Mouse (Mus musculus) retina, postnatal 7 days (tissue): ENCODE measurements around the gene Steap1.

Experiments used
- DNase-seq: peaks from one replicate; pipeline ENCODE4 v3.0.0-alpha.2; 2012; ENCODE audit warnings: low read depth, low spot score

Gene Steap1

DNA sequence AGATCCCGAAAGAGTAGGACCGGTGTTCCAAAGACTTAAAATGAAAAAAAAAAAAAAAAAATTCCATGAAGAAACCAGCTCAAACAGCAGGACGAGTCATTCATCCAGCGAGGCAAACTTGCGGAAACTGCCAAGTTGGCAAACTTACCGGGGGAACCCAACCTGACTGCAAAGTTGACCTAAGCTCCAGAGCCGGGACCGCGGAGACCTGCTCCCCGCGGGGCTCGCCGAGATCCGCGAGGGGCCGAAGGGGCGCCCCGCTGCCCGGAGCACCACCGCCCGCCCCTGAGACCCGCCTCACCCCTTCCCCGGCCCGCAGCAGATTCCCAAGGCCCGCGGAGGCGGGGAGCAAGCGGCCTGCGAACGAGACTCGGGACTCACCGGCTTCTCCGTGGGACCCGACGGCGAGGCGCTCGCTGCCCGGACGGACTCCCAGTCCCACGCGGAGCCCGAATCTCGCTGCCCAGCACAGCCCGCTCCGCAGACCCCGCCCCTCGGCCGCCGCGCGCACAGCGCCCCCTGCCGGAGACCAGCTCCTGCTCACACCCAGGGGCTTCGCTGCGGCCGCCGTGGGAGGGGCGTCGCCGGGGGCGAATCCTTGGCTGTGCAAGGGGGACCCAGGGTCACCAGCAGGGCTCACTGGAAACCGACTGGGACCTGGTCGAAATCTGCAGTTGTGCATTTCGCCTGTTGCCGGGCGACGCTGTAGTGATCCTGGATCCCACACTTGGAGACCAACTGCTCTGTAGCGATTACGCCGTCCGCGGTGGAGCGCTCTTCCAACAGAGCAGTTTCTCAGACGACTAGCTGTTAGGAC, at the start of gene Steap1:
Steap1 (minus strand) TSS at position 461 of the 817 bp plus-strand sequence.
- peak; percentile 73 for DNase-seq

DNA sequence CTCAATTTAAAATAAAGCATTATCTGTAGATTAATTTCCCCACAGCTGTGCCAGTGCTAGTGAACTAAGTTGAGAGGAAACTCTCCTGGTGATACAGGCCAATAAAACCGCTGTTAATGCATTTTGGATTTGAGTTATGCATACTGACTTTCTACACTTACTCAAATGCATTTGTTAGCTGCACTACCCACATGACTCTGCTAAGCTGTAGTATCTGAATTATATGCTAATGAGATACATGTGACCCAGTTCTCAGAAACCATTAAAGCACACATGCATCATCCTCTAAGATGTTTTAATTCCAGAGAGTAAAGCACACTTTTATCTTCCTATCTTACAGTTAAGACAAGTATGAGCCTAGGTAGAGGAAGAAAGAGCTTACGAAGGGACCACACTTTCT, 38.0 kb upstream of the Steap1 start:
- no peak for DNase-seq

DNA sequence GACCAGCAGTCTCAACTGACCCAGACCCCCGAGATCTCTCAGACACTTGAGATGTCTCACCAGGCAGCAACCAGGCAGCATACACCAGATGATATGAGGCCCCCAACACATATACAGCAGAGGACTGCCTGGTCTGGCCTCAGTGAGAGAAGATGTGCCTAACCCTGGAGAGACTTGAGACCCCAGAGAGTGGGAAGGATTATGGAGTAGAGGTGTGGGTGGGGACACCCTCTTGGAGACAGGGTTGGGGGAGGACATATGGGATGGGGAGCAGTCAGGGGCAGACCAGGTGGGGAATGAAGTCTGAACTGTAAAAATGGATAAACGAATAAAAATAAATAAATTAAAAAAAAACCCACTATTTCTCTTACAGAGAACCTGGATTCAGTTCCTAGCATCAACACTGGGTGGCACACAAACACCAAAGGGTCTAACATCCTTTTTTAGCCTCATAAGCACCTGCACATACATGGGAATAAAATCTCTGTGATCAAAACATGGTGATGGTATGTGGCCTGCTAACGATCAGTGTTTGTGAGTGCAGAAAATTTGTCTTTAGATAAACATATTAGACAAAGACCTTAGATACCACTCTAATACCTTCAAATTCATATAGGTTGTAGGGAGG, 7.4 kb upstream of the Steap1 start:
- peak; percentile 5 for DNase-seq

DNA sequence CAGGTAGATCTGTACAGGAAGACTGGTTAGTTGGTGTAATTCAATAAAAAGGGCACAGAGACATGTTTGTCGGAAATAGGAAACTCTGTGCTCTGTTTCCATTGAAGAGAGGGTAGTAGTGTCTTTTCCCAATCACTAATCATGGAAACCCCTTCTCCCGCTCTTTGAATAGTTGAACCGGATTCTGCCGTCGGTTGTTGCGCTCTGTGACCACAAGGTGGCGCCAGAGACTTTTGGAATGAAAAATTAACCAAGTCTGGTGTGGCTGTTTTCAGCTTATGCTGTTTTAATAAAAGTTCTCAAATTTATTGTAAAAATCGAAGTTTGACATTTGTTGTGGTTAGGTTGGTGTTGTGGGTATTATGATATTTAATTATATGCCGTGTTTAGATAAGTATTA, 5.9 kb upstream of the Steap1 start:
- peak; percentile 57 for DNase-seq

DNA sequence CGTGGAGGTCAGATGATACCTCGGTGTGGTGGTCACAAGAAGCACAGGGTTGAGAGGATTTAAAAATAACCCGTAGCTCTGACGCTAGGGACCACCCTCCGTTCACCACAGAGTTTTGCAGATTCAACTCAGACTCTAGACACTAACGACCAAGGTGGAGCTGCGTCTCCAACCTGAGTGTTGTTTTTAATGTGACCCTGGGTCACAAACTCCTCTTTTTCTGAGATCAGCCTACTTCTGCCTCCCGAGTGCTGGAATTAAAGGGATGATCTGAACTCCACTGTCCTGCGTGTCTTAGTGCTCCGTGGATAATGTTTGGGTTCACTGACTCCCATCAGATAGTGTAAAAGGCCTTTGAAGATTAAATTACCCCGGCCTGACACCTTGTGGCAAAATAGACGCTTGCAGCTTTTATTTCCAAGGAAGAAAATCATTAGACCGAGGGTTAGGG, 671 bp upstream of the Steap1 start:
- peak; percentile 43 for DNase-seq

DNA sequence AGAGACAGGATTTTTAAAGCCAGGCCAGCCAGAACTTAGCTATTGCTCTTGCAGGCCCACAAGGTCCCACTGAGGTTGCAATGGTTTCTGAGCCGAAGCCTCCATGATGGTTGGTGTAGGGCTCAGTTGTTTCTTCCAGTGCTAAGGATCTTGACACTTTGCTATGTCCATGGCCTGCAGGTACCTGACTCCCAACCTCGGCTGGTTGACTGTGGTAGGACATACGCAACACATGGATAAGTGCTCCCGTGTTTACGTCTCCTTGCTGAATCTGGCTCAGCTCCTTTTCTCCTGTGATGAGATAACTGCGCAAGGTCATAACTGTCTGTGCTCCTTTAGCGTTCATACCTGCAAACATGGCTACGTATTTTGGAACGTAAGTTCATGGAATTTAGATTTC, 14.7 kb downstream of the Steap1 start:
- DNase-seq, result no peak

DNA sequence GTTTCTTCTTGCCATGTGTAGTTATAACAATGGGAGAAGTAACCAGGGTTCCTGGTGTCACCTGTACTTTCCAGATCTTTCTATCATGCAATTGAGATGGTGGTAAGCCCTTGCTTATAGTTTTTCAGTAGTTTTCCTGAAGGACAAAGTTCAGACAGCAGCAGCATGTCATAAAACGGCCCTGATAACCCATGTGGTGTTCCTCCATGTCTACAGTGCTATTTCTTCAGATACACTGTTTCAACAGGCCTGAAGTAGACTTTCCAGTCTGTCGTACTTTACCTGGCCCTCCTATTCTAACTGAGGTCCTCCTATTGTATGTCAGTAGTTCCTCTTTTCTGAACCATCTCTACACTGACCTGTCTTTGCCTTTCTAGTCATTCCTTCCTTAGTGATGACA, 16.3 kb downstream of the Steap1 start:
- DNase-seq, result no peak

DNA sequence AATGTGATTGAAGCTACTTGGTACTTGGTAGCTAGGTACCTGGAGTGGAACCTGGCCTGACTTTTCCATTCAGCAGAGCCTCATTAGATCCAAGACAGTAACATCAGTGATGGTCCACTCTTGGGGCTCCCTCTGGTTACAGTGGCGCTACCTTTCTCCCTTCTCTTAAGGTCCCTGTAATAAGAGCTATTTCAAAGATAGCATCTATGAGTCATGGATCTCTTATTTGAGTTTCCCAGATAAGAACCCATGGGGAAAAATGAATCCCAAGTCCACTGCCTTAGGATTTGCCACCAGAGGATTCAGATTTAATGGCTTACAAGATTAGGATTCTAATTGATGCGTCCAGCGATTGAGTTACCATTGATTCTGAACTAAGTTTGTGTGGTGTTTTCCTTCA, 16.9 kb downstream of the Steap1 start:
- DNase-seq, result no peak

DNA sequence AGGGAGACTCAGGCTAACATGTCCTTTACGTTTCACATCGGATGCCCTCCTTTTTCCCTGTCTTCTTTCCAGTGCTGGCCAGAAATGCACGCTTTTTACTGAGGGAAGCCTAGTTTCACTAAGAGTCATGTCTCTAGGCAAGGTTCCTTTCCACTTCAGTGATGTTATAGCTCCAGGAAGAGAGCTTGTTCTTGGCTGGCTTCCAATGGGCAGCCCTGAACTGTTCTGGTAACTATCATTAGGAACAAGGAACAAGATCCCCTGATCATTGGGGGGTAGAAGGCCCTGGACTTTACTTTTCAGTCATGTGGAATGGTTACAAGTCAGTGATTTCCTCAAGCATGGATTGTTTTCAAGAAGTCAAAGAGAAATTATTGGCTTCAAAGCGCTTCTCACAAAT, 19.2 kb downstream of the Steap1 start:
- DNase-seq, result no peak

DNA sequence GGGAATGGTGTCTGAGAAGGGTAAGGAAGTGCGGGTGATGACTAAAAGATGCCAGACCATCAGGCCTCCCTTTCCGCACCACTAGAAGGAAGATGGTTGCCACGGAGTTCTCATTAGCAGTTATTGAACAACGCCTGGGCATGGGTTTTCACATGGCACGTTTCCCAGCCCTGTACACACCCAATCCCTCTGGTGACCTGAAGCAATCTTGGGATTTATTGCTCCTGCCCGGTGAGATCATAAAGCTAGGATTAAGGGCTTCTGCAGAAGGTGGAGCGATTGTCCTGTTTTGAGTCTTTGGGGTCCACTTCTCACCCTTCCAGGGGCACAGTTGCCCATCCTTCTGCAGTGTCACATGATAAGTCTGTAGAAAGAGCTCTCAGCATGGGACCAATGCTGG, 26.9 kb downstream of the Steap1 start:
- DNase-seq, result no peak

DNA sequence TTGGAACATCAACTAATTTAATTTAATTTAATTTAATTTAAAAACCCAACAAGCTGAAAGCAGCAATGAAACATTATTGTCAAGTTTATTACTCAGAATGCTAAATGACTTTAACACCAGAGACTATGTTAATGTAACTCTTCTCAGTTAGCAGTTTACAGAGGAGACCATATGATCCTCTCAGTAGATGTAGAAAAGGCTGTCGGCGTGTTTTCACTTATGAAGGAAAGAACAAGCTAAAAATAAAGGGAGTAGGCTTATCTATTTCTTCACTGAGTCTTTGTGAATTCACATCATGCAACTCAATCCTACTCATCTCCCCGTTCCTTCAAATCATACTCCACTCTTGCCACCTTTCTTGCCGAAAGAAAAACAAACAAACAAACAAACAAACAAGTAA, 38.1 kb downstream of the Steap1 start:
- no peak for DNase-seq

DNA sequence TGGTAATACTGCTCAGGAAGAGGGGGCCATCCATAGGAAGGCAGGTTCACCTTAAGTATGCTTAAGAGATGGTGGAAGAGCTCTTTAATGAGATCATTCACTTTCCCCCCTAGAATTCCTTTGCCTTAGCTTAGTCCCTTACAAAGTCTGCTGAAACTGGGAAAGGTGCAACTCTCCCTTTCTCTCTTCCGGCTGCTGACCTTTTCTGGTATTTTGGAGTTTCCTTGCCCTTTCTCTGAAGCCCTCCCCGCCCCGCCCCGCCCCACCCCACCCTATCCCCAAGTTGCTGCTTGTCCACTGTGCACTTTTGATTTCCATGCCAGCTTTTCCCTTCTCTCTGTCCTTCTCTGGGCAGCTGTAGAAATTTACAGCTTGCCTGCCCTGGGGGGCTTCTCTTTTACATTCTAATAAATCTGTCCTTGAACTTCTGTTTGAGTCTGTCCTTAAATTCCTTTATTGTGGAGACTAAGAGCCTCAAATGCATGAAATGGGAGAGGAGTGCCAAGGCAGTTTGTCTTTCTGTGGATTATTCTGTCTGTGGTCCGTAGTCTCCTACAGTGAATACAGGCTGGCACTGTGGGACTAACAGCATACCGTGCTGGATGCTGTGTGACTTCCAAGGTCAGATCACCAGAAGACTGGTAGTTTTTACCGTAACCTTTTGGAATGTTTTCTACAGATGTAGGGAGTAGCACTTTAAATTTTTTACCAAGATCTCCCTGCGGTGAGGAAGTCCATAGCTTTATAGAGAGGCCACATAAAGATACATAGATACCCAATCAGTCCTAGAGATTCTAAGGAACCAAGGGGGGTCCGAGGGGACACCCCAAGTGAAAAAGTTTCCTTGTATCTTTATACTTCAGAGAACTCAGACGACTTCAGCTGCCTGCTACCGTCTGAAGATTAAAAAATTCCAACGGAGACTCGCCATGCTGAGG, 41.5 kb downstream of the Steap1 start:
- DNase-seq, result no peak

DNA sequence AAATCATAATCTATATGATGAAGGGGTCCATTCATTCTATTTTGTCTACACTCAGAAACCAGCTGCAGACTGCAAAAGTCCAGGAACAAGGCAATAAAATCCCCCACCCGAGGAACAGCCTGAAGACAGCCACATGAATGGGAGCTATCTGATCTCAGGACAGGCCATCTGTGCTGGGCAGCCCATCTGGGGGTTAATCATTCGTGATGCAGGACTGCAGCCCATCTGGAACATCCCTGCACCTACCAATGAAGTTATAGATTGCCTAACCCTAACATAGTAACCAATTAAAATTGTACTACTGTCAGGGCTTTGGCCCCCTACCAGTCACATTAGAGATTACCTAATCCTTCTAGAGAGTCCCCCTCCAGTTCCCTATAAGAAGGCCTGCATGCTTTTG, 44.1 kb downstream of the Steap1 start:
- no peak for DNase-seq

DNA sequence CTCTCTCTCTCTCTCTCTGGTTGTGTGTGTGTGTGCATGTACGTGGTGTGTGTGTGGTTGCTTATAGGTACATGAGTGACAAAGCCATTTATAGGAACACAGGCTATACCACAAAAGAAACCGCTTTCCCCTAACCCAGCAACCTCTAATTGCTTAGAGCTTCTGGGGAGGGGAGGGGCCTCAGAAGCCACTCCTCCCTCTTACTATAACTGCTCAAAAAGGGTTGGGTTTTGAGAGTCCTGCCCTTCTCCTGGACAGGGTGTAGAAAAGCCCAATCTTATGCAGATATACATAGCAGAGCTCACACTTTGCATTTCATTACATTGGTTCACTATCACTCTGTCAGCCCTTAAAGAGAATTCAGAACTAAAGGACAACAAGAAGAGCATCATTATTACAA, 48.7 kb downstream of the Steap1 start:
- no peak for DNase-seq

DNA sequence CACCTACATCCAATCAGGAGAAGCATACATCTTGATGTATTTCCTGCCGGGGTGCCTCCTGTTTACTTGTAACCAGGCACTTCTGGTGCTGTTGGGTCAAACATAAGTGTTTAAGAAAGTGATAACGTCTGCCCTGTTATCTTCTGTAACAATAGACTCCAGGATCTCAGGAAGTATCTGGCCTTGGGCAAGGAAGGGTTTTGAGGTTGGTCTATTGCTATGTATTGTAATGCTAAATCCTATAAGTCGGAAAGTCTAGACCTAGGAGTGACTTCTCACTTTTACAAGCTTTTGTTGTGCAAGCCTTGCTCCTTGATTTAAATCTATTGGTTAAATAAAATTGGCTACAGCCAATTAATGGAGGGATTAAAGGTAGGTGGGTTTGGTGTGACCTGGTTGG, 50.3 kb downstream of the Steap1 start:
- no peak for DNase-seq

DNA sequence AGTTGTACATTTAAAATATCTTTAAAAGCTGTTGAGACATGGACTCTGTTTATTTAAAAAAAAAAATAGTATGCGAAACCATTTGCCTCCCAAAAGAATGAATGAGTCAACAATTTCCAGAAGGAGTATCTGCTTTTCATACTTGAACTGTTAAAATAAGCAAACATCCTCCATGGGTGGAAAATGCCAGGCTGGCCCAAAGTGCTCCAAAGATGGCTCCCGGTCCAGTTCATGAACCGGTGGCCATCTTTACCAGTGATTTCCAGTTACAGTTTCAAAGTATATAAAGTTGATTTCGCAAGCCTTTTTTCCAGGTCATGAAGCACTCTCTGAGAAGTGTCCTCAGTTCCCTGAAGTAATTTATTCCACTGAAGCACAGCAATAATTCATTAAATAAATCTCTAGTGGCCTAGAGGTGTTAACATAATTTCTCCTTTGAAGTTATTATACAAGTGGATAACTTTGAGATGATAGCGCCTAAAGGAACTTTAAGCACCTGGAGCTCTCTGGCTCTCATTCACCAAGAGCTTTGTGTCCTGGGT, 53.7 kb downstream of the Steap1 start:
- DNase-seq, result no peak

DNA sequence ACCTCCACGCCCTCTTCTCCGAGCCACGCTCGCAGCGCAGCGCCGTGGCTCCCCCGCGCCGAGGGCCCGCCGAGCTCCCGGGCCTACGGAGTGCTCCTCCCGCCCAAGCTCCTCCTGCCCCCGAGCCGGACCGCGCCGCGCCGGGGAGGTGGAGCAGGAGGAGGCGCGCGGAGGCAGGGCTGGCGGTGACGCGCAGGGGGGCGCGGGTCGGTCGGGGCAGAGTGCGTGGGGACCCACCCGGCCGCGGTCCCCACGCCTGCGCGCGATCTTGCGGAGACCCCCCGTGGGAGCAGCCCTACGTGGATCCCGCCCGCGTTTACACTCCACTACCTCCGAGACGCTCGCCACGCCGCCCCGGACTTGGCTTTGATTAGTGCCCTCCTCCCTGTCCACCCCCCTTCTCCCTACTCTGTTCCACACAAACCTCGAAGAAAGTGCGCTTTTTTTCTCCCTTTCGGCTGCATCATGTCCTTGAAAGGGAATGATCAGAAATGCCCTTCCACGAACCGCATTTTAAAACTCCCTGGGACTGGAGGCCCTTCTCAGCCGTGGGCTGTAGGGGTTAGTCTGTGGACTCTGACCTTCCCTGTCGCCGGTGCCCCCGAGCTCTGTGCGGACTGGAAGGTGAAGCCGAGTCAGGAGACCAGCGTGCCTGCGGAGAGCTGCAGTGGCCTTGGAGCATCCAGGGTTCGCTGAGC, 55.0 kb downstream of the Steap1 start, which contains the start of gene Steap2:
Steap2 (minus strand) TSS at position 623 of the 698 bp plus-strand sequence.
- peak; percentile 42 for DNase-seq

DNA sequence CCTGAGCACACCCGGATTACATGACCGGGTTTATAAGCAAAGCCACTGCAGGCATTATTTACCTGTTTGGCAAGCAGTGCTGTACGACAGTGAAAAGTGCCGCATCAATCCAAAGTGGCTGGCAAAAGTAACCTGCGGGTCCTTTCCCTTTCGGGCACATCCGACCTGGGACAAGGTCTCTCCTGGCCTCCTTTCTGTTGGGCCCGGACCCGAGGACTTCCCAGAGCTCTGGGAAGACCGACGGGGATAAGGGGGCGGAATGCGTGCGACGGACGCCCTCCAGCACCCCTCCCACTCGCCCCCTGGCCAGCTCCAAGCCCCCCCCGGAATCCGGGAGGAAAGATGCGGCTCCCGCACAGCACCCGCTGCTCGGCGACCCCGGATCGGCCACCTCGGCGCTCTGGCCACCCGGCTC, 55.6 kb downstream of the Steap1 start:
- DNase-seq, result no peak

DNA sequence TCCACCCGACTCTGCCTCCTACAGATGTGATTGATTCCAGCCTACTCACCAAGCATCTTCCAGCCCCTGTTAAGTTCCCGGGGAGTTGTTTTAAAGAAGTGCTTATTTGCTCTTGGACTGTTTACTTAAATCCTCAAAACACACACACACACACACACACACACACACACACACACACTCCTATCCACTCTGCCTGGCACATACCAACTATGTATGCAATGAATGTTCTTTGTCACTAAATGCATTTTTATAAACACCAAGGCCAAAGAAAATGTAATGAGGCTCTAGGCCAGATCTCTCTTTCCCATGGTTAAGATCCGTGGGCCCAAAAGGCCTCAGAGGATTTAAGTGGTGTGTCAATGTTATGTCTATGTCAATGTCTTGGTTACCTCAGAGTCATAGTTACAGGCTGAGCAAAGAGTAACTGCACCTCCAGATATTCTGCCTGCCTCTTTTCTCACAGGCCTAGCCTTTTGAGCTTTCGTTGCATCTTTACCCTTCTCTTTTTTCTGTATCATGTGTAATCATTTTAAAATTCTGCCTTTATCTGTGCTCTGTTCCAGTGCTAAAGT, 56.9 kb downstream of the Steap1 start:
- no peak for DNase-seq

DNA sequence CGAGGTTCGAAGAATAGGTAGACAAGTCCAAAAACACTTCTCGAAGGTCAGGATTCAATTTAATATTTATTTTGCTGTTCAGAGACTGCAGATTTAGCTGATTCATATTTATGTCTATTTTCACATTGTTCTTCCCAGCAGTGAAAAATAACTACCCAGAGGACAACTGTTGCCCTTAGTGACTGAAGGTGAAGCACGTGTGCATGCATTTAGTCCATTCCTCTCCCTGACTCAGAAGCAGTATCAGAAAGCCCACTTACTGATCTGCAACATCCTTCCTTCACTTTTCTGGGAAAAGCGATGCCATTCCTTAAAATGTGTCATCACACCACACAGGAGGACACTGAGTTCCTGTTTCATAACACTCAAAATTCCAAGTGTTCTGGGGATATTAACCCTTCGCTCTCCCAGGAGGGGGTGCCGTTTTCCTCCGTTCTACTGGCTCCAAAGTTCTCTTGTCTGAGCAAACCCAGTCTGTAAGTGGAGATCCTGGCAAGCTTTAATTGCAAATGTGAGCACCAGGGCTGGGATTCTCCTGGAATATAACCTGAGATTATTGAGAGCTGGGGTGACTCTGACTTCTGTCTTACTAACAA, 60.1 kb downstream of the Steap1 start:
- no peak for DNase-seq
